ENCODE assay signal across 34 mouse cellular contexts in genomic region chr7:137875306-137875705, GRCm38 (mm10).
"Had no signal": no experiment of that assay in that cellular context is flagged by ENCODE, and none has a peak within 500 bp of the region (broad histone marks: within the 10 kb centered on the region; RNA-seq: fewer than 3 reads in every experiment).

No protein-coding gene starts in this region.

- H3K27ac ChIP-seq: heart, embryonic 13.5 days; heart, embryonic 15.5 days; hindbrain, embryonic 10.5 days; hindbrain, embryonic 12.5 days; hindbrain, embryonic 13.5 days; hindbrain, embryonic 14.5 days; hindbrain, embryonic 15.5 days; hindbrain, postnatal 0 days; intestine, embryonic 15.5 days; kidney, embryonic 15.5 days; kidney, postnatal 0 days; layer of hippocampus, adult 2 months; left cerebral cortex, adult 2 months had no signal

- ATAC-seq: hindbrain, embryonic 16.5 days; hindbrain, postnatal 0 days; inflammation-experienced regulatory T-cells, adult 6 months; intestine, embryonic 15.5 days; intestine, embryonic 16.5 days; intestine, postnatal 0 days had no signal

- H3K27me3 ChIP-seq: heart, embryonic 12.5 days; heart, embryonic 13.5 days; heart, embryonic 15.5 days; hindbrain, embryonic 12.5 days; hindbrain, embryonic 13.5 days; hindbrain, embryonic 15.5 days; intestine, embryonic 15.5 days; kidney, embryonic 15.5 days had no signal

- H3K9ac ChIP-seq: heart, embryonic 12.5 days; heart, embryonic 13.5 days; heart, embryonic 15.5 days; hindbrain, embryonic 12.5 days; hindbrain, embryonic 13.5 days; hindbrain, embryonic 14.5 days; hindbrain, embryonic 15.5 days; intestine, embryonic 15.5 days; kidney, embryonic 15.5 days had no signal

- H3K4me3 ChIP-seq: heart, embryonic 12.5 days; heart, embryonic 13.5 days; heart, embryonic 15.5 days; hindbrain, embryonic 10.5 days; hindbrain, embryonic 12.5 days; hindbrain, embryonic 13.5 days; hindbrain, embryonic 15.5 days; intestine, embryonic 15.5 days; kidney, embryonic 15.5 days; layer of hippocampus, adult 2 months; left cerebral cortex, adult 2 months had no signal

- DNase-seq: heart, postnatal 10 days; heart, postnatal 14 days; heart, postnatal 36 days; heart, postnatal 4 days; kidney, adult 11 months; kidney, adult 18-20 months; kidney, adult 2 months; kidney, adult 8-10 months; kidney, adult 9 months; kidney, postnatal 10 days; kidney, postnatal 14 days; kidney, postnatal 25 days; kidney, postnatal 36 days; kidney, postnatal 4 days; layer of hippocampus, adult 9-11 months; layer of hippocampus, postnatal 36 days had no signal

- H3K36me3 ChIP-seq: heart, embryonic 12.5 days; heart, embryonic 13.5 days; heart, embryonic 15.5 days; hindbrain, embryonic 10.5 days; hindbrain, embryonic 12.5 days; hindbrain, embryonic 13.5 days; hindbrain, embryonic 15.5 days; intestine, embryonic 15.5 days; kidney, embryonic 15.5 days had no signal

- H3K4me1 ChIP-seq: heart, embryonic 12.5 days; heart, embryonic 13.5 days; heart, embryonic 15.5 days; hindbrain, embryonic 10.5 days; hindbrain, embryonic 12.5 days; hindbrain, embryonic 13.5 days; hindbrain, embryonic 15.5 days; intestine, embryonic 15.5 days; kidney, embryonic 15.5 days had no signal

- H3K9me3 ChIP-seq: heart, embryonic 12.5 days; heart, embryonic 15.5 days; hindbrain, embryonic 10.5 days; hindbrain, embryonic 12.5 days; hindbrain, embryonic 13.5 days; hindbrain, embryonic 15.5 days; intestine, embryonic 15.5 days; kidney, embryonic 15.5 days had no signal
